Mouse (Mus musculus): ENCODE measurements around the gene Cx3cl1.

GRCm38 (mm10) chr8:94811654-94812053 is 39.8 kb downstream of the Cx3cl1 start:
- TF ChIP-seq CTCF (IDR thresholded peaks at IDR 0.05; ENCODE audit: insufficient read depth, low read length) (no peak), POLR2A (IDR thresholded peaks at IDR 0.05; ENCODE audit: borderline replicate concordance, extremely low read depth, low read depth, low read length) (no peak)

Data from lung, adult 2 months (tissue).